Mouse (Mus musculus): ENCODE measurements around the gene a. TPM values are rescaled to one million over a fixed set of nuclear protein-coding genes. Genes with fewer than 3 reads are reported as not detected.
"Not testable (repeated sequence)": the region's sequence is repeated elsewhere in the genome, so short reads cannot be mapped to it uniquely, and the experiment has no call there.

Gene a
- polyA plus RNA-seq, 1 experiment from 2014 or later, result 0.18 TPM

GRCm38 (mm10) chr2:155018762-155019641 is 227.8 kb downstream of the a start:
- peak overlapping the region; percentile 94 for H3K4me2 ChIP-seq (replicated peaks; ENCODE audit: low read depth)
- H3K4me3 ChIP-seq (ENCODE audit: low read depth, low read length), result peak overlapping the region; percentile 52
- H3K27ac ChIP-seq (ENCODE audit: low read depth, low read length), result peak overlapping the region; percentile 51
- peak; percentile 64 for ATAC-seq
- 1% methylated on average over 38 of the region's 38 CpGs for WGBS
- H3K36me3 ChIP-seq (ENCODE audit: control insufficient read depth, insufficient read depth), result no peaks in the 10 kb centered on the region
- no peak for TF ChIP-seq CTCF (IDR thresholded peaks at IDR 0.05; ENCODE audit: low read depth)
- H3K9me3 ChIP-seq (ENCODE audit: control insufficient read depth), result no peaks in the 10 kb centered on the region
- H3K4me1 ChIP-seq (replicated peaks; ENCODE audit: control insufficient read depth, insufficient read depth, low read length), result no peaks in the 10 kb centered on the region
- H3K27me3 ChIP-seq (replicated peaks; ENCODE audit: control insufficient read depth, insufficient read depth, low read length), result no peaks in the 10 kb centered on the region
- H3K9ac ChIP-seq (ENCODE audit: low read depth, low read length), result peak overlapping the region; percentile 28; the same call in 1 of the 2 replicates

- Histone ChIP-seq H3K27ac (ENCODE audit: low read depth, low read length) (peak overlapping the region; percentile 51), H3K9me3 (ENCODE audit: control insufficient read depth) (no peaks in the 10 kb centered on the region), H3K4me3 (ENCODE audit: low read depth, low read length) (peak overlapping the region; percentile 52), H3K27me3 (replicated peaks; ENCODE audit: control insufficient read depth, insufficient read depth, low read length) (no peaks in the 10 kb centered on the region), H3K4me1 (replicated peaks; ENCODE audit: control insufficient read depth, insufficient read depth, low read length) (no peaks in the 10 kb centered on the region), H3K36me3 (ENCODE audit: control insufficient read depth, insufficient read depth) (no peaks in the 10 kb centered on the region), H3K9ac (ENCODE audit: low read depth, low read length) (peak overlapping the region; percentile 28; the same call in 1 of the 2 replicates), H3K4me2 (replicated peaks; ENCODE audit: low read depth) (peak overlapping the region; percentile 94)
- under 1% methylated on average over 22 of the region's 22 CpGs for WGBS
- peak; percentile 68 for ATAC-seq
- TF ChIP-seq CTCF (IDR thresholded peaks at IDR 0.05; ENCODE audit: low read depth), result peak; percentile 83
These were observed 228.5 kb downstream of the a start for GRCm38 (mm10) chr2:155019673-155020072.

GRCm38 (mm10) chr2:155020247-155020826 is 229.1 kb downstream of the a start:
- not testable (repeated sequence) for H3K27ac ChIP-seq (ENCODE audit: low read depth, low read length); H3K36me3 ChIP-seq (ENCODE audit: control insufficient read depth, insufficient read depth); H3K9ac ChIP-seq (ENCODE audit: low read depth, low read length); ATAC-seq; H3K4me3 ChIP-seq (ENCODE audit: low read depth, low read length); H3K27me3 ChIP-seq (replicated peaks; ENCODE audit: control insufficient read depth, insufficient read depth, low read length); H3K4me1 ChIP-seq (replicated peaks; ENCODE audit: control insufficient read depth, insufficient read depth, low read length); H3K9me3 ChIP-seq (ENCODE audit: control insufficient read depth)
- WGBS, result 63% methylated on average over 20 of the region's 20 CpGs
- H3K4me2 ChIP-seq (replicated peaks; ENCODE audit: low read depth), result peak overlapping the region; percentile 94; the same call in 1 of the 2 replicates

DNA sequence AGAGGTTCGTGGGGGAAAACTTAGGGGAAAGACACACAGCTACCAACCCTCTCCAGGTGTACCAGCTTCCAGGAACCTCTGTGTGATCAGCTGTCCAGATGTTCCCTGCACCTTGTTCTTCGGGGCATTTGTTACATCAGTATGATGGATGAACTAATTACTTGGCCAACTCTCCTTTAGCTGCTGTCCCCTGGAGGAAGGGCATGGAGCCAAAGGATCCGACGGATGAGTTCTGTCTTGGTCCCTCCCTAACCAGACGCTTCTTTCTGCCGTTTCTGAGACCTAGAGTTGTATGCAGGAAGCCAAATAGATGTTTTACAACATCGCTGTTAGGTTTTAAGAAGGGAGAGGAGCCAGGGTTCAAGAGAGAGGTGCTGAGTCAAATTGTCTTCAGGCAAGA is 239.6 kb downstream of the a start:
- Histone ChIP-seq H3K27ac (ENCODE audit: low read depth, low read length) (no peak overlapping the region), H3K36me3 (ENCODE audit: control insufficient read depth, insufficient read depth) (no peaks in the 10 kb centered on the region), H3K4me3 (ENCODE audit: low read depth, low read length) (no peak overlapping the region), H3K4me2 (replicated peaks; ENCODE audit: low read depth) (no peak overlapping the region), H3K27me3 (replicated peaks; ENCODE audit: control insufficient read depth, insufficient read depth, low read length) (no peaks in the 10 kb centered on the region), H3K9me3 (ENCODE audit: control insufficient read depth) (no peaks in the 10 kb centered on the region), H3K4me1 (replicated peaks; ENCODE audit: control insufficient read depth, insufficient read depth, low read length) (no peaks in the 10 kb centered on the region), H3K9ac (ENCODE audit: low read depth, low read length) (no peak overlapping the region)
- 57% methylated on average over 7 of the region's 7 CpGs for WGBS
- no peak for ATAC-seq
- no peak for TF ChIP-seq CTCF (IDR thresholded peaks at IDR 0.05; ENCODE audit: low read depth)

DNA sequence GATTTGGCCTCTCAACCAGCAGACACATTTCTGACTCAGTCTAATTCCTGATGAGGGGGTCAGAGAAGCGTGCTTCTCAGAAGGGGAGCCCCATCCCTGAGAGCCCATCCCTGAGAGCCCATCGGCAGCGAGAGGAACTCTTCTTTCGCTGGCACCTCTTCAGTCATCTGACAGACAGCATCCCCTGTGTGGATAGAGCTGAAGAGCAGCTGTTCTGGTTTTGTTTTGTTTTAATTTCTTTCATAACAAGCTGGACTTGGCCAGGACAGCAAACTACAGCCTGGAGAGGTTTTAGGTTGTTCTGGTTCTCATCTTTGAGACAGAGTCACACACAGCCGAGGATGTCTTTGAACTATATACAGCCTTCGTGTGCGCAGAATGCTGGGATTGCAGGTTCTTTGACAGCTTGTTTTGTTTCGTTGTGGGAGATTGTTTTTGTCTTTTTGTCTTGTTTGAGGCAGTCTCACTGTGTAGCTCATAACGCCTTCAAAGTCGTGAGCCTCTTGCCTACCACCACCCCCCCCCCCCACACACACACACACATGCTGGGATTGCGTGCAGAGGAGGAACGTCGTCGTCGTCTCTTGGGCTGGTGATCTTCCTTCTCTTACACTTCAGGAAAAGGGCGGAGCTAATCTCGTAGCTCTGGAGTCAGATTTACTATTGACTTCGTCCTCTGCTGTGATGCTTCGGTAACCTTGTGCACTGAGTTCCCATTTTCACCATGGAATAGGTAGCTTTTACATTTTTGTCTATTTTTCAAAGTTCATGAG is 241.9 kb downstream of the a start:
- no peak overlapping the region for H3K27ac ChIP-seq (ENCODE audit: low read depth, low read length)

DNA sequence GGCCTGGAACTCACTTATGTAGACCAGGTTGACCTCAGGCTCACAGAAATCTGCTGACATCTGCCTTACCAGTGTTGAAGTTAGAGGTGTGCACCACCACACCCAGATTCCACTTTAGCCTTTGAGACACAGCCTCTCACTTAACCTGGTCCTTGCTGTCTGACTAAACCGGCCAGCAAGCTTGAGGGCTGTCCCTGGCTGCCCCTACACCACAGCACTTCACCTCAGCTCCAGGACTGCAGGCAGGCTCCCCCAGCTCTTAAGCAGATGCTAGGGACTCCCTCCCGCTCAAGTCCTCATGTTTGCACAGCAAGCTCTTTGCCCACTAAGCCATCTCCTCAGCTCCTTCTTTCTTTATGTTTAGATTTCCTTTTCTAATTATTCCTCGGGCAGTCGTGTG is 248.8 kb downstream of the a start:
- H3K9me3 ChIP-seq (ENCODE audit: control insufficient read depth), result no peaks in the 10 kb centered on the region
- 38% methylated on average over 4 of the region's 4 CpGs for WGBS
- H3K4me3 ChIP-seq (ENCODE audit: low read depth, low read length), result no peak overlapping the region
- no peak overlapping the region for H3K9ac ChIP-seq (ENCODE audit: low read depth, low read length)
- no peaks in the 10 kb centered on the region for H3K4me1 ChIP-seq (replicated peaks; ENCODE audit: control insufficient read depth, insufficient read depth, low read length)
- no peak overlapping the region for H3K27ac ChIP-seq (ENCODE audit: low read depth, low read length)
- no peaks in the 10 kb centered on the region for H3K36me3 ChIP-seq (ENCODE audit: control insufficient read depth, insufficient read depth)
- TF ChIP-seq CTCF (IDR thresholded peaks at IDR 0.05; ENCODE audit: low read depth), result no peak
- no peak for ATAC-seq
- no peak overlapping the region for H3K4me2 ChIP-seq (replicated peaks; ENCODE audit: low read depth)
- H3K27me3 ChIP-seq (replicated peaks; ENCODE audit: control insufficient read depth, insufficient read depth, low read length), result no peaks in the 10 kb centered on the region

More for the DNA sequence above, 241.9 kb downstream of the a start:
- no peak for TF ChIP-seq CTCF (IDR thresholded peaks at IDR 0.05; ENCODE audit: low read depth)
- ATAC-seq, result peak; percentile 31; the same call in 1 of the 2 replicates
- Histone ChIP-seq H3K27me3 (replicated peaks; ENCODE audit: control insufficient read depth, insufficient read depth, low read length) (no peaks in the 10 kb centered on the region), H3K4me2 (replicated peaks; ENCODE audit: low read depth) (0 out of 2 replicates have a peak overlapping the region, but pooled peaks have one; percentile 1), H3K4me1 (replicated peaks; ENCODE audit: control insufficient read depth, insufficient read depth, low read length) (no peaks in the 10 kb centered on the region), H3K9me3 (ENCODE audit: control insufficient read depth) (no peaks in the 10 kb centered on the region), H3K4me3 (ENCODE audit: low read depth, low read length) (no peak overlapping the region), H3K9ac (ENCODE audit: low read depth, low read length) (no peak overlapping the region), H3K36me3 (ENCODE audit: control insufficient read depth, insufficient read depth) (no peaks in the 10 kb centered on the region)
- 36% methylated on average over 19 of the region's 19 CpGs for WGBS

Data from intestine, postnatal 0 days (tissue).